Mouse (Mus musculus): Measurements from ENCODE around the gene Map2k5. TPM values are rescaled to one million over a fixed set of nuclear protein-coding genes. Genes with fewer than 3 reads are reported as not detected.

The Map2k5 gene
- polyA plus RNA-seq, 1 experiment from 2014 or later = 27.3 TPM

DNA sequence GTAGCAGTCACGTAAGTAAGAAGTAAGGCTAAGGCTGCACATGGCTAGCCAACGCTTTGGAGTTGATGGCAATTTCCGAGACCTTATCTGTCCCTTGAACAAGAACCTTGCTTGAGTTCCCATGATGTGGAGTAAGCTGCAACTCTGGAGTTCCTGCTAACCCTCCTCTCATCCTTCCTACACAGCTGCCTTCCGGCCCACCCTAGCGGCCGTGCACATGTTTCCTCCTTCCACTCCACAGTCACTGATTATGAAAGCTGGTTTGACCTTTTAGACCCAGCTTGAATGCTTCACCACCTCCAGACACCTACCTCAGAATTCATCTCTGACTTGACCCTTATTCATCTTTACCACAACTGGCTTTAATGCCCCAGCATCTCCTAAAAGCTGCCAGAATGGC lies 82.9 kb downstream of the Map2k5 start:
- H3K4me2 ChIP-seq (ENCODE audit: low read depth, low read length) = no peak overlapping the region
- H3K27ac ChIP-seq (ENCODE audit: low read length) = no peak overlapping the region
- ATAC-seq (ENCODE audit: low read depth) = no peak
- no peak overlapping the region for H3K4me3 ChIP-seq (ENCODE audit: low read length)
- H3K4me1 ChIP-seq (replicated peaks; ENCODE audit: control insufficient read depth, insufficient read depth, low read length) = peaks cover 3% of the 10 kb centered on the region; the same call in 1 of the 2 replicates
- H3K9me3 ChIP-seq (ENCODE audit: control insufficient read depth, low read length) = no peaks in the 10 kb centered on the region
- H3K9ac ChIP-seq (ENCODE audit: low read length) = no peak overlapping the region
- H3K27me3 ChIP-seq (ENCODE audit: control insufficient read depth, insufficient read depth, low read depth, low read length) = no peaks in the 10 kb centered on the region
- 69% methylated on average over 6 of the region's 6 CpGs for WGBS
- H3K36me3 ChIP-seq (ENCODE audit: control insufficient read depth, insufficient read depth, low read length) = no peaks in the 10 kb centered on the region

DNA sequence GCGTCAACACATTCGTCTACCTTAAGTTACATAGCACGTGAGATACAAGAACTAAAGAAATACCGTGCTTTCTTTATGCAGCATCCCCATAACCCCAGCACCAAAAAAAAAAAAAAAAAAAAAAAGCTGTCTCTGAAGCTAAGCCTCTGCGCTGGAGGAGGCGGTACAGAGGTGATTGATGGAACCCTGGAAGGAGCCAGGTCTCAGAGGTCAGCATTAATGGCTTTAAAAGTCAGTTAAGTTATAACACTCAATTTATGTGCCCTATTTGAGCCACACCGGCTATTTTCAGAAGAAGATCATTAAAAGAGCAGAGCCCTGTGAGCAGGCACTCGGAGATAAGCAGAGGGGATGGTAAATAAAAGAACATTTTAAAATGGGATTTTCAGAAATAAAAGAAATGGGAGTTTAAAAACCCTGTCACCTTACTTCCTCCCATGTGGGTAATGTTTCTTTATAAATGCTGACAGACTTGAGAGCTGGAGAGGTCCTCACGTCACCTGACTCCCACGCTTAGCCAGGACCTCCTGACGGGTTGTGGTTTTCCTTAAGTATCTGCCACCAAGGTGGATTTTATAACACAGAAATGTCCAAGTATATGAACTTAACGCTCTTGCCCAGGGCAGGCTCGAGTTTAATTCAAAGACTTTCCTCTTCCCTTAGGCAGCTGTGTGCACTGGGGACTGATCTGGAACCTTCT lies 83.8 kb downstream of the Map2k5 start:
- H3K27ac ChIP-seq (ENCODE audit: low read length) = no peak overlapping the region
- peaks cover 3% of the 10 kb centered on the region; the same call in 1 of the 2 replicates for H3K36me3 ChIP-seq (ENCODE audit: control insufficient read depth, insufficient read depth, low read length)
- H3K4me2 ChIP-seq (ENCODE audit: low read depth, low read length) = no peak overlapping the region
- no peaks in the 10 kb centered on the region for H3K27me3 ChIP-seq (ENCODE audit: control insufficient read depth, insufficient read depth, low read depth, low read length)
- no peak overlapping the region for H3K9ac ChIP-seq (ENCODE audit: low read length)
- no peak overlapping the region for H3K4me3 ChIP-seq (ENCODE audit: low read length)
- peak; percentile 54; the same call in 1 of the 2 replicates for ATAC-seq (ENCODE audit: low read depth)
- H3K4me1 ChIP-seq (replicated peaks; ENCODE audit: control insufficient read depth, insufficient read depth, low read length) = peaks cover 3% of the 10 kb centered on the region; the same call in 1 of the 2 replicates
- H3K9me3 ChIP-seq (ENCODE audit: control insufficient read depth, low read length) = no peaks in the 10 kb centered on the region
- WGBS = 28% methylated on average over 13 of the region's 13 CpGs

DNA sequence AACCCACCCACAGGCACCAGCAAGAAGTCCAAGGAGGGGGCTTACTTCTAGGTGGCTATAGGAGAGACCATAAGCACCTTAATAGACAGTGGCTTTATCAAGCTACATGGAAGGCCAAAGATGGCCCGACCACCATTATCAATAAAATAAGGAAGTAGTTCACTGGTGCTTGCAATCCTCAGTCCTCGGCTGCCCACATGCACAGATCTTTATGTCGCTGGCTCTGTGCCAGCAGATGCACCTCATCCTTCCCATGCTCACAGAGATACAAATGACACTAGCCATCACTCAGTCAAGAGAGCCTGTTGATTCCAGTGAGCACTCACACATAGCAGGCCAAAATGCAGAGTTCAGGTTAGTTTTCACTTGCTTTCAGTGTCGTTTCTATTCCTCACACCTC lies 89.0 kb downstream of the Map2k5 start:
- H3K27ac ChIP-seq (ENCODE audit: low read length) = no peak overlapping the region
- no peaks in the 10 kb centered on the region for H3K9me3 ChIP-seq (ENCODE audit: control insufficient read depth, low read length)
- H3K36me3 ChIP-seq (ENCODE audit: control insufficient read depth, insufficient read depth, low read length) = peaks cover 3% of the 10 kb centered on the region; the same call in 1 of the 2 replicates
- no peak for ATAC-seq (ENCODE audit: low read depth)
- 78% methylated on average over 4 of the region's 4 CpGs for WGBS
- H3K4me2 ChIP-seq (ENCODE audit: low read depth, low read length) = no peak overlapping the region
- H3K9ac ChIP-seq (ENCODE audit: low read length) = no peak overlapping the region
- no peak overlapping the region for H3K4me3 ChIP-seq (ENCODE audit: low read length)
- H3K4me1 ChIP-seq (replicated peaks; ENCODE audit: control insufficient read depth, insufficient read depth, low read length) = no peaks in the 10 kb centered on the region; the same call in 1 of the 2 replicates
- no peaks in the 10 kb centered on the region for H3K27me3 ChIP-seq (ENCODE audit: control insufficient read depth, insufficient read depth, low read depth, low read length)

DNA sequence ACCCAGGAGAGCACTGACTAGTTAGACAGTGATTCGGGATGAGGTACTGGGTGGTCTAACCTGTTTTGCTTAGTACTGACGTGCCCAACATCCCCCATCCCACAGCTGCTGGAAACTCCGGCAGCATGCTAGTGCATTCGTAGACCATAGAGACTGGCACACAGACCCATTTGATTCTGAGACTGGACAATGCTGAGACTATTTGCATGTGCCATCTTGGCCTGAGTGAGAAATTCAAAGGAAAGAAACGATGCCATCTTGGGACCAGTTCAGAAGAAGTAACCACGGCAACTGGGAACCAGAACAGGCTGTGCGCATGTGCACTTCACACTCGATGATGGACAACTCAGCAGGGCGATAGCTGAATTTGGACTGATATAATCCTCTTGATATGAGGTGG lies 93.3 kb downstream of the Map2k5 start:
- Histone ChIP-seq H3K4me1 (replicated peaks; ENCODE audit: control insufficient read depth, insufficient read depth, low read length) (no peaks in the 10 kb centered on the region), H3K4me2 (ENCODE audit: low read depth, low read length) (no peak overlapping the region), H3K9ac (ENCODE audit: low read length) (no peak overlapping the region), H3K36me3 (ENCODE audit: control insufficient read depth, insufficient read depth, low read length) (peaks cover 8% of the 10 kb centered on the region; the same call in 1 of the 2 replicates), H3K27me3 (ENCODE audit: control insufficient read depth, insufficient read depth, low read depth, low read length) (no peaks in the 10 kb centered on the region), H3K4me3 (ENCODE audit: low read length) (no peak overlapping the region), H3K27ac (ENCODE audit: low read length) (no peak overlapping the region), H3K9me3 (ENCODE audit: control insufficient read depth, low read length) (no peaks in the 10 kb centered on the region; the same call in 1 of the 2 replicates)
- 89% methylated on average over 9 of the region's 9 CpGs for WGBS
- no peak for ATAC-seq (ENCODE audit: low read depth)

DNA sequence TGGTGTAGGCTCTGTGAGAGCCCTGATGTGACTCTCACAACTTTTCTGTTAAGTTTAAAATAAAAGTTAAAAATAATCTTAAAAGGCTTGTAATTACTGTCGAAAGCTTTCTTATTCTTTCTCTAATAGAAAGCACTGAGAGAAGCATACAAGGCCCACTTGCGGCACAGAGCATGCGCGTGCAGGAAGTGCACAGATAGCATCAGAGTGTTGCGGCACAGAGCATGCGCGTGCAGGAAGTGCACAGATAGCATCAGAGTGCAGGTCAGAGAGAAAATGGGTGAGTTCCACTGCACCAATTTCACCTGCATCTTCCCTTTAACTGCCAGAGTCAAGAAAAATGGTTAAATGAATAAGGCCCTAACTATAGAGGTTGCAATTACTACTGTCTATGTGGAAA lies 95.7 kb downstream of the Map2k5 start:
- ATAC-seq (ENCODE audit: low read depth) = no peak
- Histone ChIP-seq H3K9me3 (ENCODE audit: control insufficient read depth, low read length) (no peaks in the 10 kb centered on the region; the same call in 1 of the 2 replicates), H3K9ac (ENCODE audit: low read length) (no peak overlapping the region), H3K27me3 (ENCODE audit: control insufficient read depth, insufficient read depth, low read depth, low read length) (no peaks in the 10 kb centered on the region), H3K4me2 (ENCODE audit: low read depth, low read length) (no peak overlapping the region), H3K4me3 (ENCODE audit: low read length) (no peak overlapping the region), H3K4me1 (replicated peaks; ENCODE audit: control insufficient read depth, insufficient read depth, low read length) (no peaks in the 10 kb centered on the region), H3K27ac (ENCODE audit: low read length) (no peak overlapping the region), H3K36me3 (ENCODE audit: control insufficient read depth, insufficient read depth, low read length) (peaks cover 7% of the 10 kb centered on the region; the same call in 1 of the 2 replicates)
- 96% methylated on average over 7 of the region's 7 CpGs for WGBS

DNA sequence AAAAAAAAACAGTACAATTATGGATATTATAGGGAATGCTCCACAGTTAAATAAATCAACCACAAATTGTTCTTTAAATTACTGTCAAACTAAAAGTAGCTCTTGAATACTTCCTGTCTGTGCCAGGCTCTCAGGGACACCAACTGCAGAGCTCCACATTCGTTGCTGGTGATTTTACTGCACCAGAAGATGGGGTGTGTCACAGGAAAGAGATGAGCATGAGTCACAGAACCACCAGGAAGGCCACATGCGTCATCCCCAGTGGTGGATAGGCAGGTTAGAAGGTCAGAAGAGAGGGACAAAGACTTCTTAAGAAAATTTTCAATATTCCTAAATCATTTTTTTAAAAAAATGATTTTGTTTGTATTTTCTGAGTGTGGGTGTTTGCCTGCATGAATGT lies 96.6 kb downstream of the Map2k5 start:
- no peak overlapping the region for H3K4me2 ChIP-seq (ENCODE audit: low read depth, low read length)
- H3K4me1 ChIP-seq (replicated peaks; ENCODE audit: control insufficient read depth, insufficient read depth, low read length) = no peaks in the 10 kb centered on the region
- H3K27me3 ChIP-seq (ENCODE audit: control insufficient read depth, insufficient read depth, low read depth, low read length) = no peaks in the 10 kb centered on the region
- no peak overlapping the region for H3K4me3 ChIP-seq (ENCODE audit: low read length)
- H3K27ac ChIP-seq (ENCODE audit: low read length) = no peak overlapping the region
- peaks cover 7% of the 10 kb centered on the region; the same call in 1 of the 2 replicates for H3K36me3 ChIP-seq (ENCODE audit: control insufficient read depth, insufficient read depth, low read length)
- ATAC-seq (ENCODE audit: low read depth) = no peak
- WGBS = 64% methylated on average over 2 of the region's 2 CpGs
- H3K9me3 ChIP-seq (ENCODE audit: control insufficient read depth, low read length) = no peaks in the 10 kb centered on the region; the same call in 1 of the 2 replicates
- no peak overlapping the region for H3K9ac ChIP-seq (ENCODE audit: low read length)

DNA sequence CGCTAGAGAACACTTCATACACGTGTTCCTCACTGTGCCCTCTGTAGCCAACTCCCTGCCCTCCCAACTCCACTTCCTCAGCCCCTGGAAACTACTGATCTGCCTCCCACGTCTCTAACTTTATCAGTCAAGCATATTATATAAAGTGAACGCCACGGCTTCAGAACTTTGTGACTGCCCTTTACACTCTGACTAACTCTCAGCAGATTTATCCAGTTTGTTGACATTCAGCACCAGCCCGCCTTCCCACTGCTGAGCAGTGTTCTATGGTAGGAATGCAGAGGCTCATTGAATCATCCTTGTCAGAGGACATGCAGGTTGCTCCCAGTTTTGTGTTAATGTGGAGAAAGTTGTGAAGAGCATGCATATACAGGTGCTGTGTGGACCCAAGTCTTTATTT lies 103.9 kb downstream of the Map2k5 start:
- no peaks in the 10 kb centered on the region for H3K36me3 ChIP-seq (ENCODE audit: control insufficient read depth, insufficient read depth, low read length)
- H3K9ac ChIP-seq (ENCODE audit: low read length) = no peak overlapping the region
- ATAC-seq (ENCODE audit: low read depth) = no peak
- WGBS = 39% methylated on average over 6 of the region's 6 CpGs
- H3K27ac ChIP-seq (ENCODE audit: low read length) = no peak overlapping the region
- no peak overlapping the region for H3K4me2 ChIP-seq (ENCODE audit: low read depth, low read length)
- H3K27me3 ChIP-seq (ENCODE audit: control insufficient read depth, insufficient read depth, low read depth, low read length) = no peaks in the 10 kb centered on the region
- H3K4me3 ChIP-seq (ENCODE audit: low read length) = no peak overlapping the region
- H3K4me1 ChIP-seq (replicated peaks; ENCODE audit: control insufficient read depth, insufficient read depth, low read length) = no peaks in the 10 kb centered on the region
- no peaks in the 10 kb centered on the region for H3K9me3 ChIP-seq (ENCODE audit: control insufficient read depth, low read length)

DNA sequence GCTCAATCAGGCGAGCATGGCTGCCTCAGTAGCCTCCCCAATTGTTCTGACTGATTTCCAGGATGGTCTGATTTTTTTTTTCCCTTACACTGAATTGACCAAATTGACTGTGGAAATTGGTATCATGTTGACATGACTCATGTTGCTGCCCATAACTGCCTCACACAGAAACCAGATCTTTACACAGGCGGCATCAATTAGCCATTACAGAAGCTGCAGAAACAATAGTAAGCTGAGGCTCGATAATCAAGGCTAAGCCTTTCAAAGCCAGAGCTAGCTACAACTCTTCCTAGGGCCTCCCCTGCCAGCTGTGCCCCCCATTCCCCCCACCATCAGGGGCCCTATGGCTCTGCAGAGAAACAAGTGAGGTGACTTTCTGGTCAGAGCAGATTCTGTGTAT lies 107.9 kb downstream of the Map2k5 start:
- 65% methylated on average over 3 of the region's 3 CpGs for WGBS
- no peak overlapping the region for H3K4me2 ChIP-seq (ENCODE audit: low read depth, low read length)
- no peaks in the 10 kb centered on the region for H3K9me3 ChIP-seq (ENCODE audit: control insufficient read depth, low read length)
- no peak for ATAC-seq (ENCODE audit: low read depth)
- no peak overlapping the region for H3K4me3 ChIP-seq (ENCODE audit: low read length)
- no peaks in the 10 kb centered on the region for H3K27me3 ChIP-seq (ENCODE audit: control insufficient read depth, insufficient read depth, low read depth, low read length)
- H3K4me1 ChIP-seq (replicated peaks; ENCODE audit: control insufficient read depth, insufficient read depth, low read length) = no peaks in the 10 kb centered on the region
- H3K36me3 ChIP-seq (ENCODE audit: control insufficient read depth, insufficient read depth, low read length) = no peaks in the 10 kb centered on the region
- no peak overlapping the region for H3K27ac ChIP-seq (ENCODE audit: low read length)
- no peak overlapping the region for H3K9ac ChIP-seq (ENCODE audit: low read length)

DNA sequence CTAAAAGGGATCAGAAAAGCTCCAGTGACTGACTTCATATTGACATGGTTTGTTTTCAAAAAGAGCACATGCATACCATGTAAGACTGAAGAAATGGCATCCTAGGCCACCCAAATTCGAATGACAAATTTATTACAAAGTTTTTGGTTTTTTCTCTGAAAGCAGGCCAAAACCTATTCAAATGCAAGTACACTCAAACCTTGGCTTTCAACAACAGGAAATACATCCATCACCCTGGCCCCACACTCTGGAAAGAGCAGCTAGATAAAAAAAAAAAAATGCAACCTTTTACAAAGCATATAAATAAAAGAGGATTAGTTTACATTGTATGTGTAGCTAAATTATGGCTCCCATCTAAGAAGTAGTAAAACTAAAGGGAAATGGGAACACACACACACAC lies 114.5 kb downstream of the Map2k5 start:
- no peaks in the 10 kb centered on the region for H3K36me3 ChIP-seq (ENCODE audit: control insufficient read depth, insufficient read depth, low read length)
- H3K9ac ChIP-seq (ENCODE audit: low read length) = no peak overlapping the region
- H3K27ac ChIP-seq (ENCODE audit: low read length) = no peak overlapping the region
- H3K4me2 ChIP-seq (ENCODE audit: low read depth, low read length) = no peak overlapping the region
- H3K4me3 ChIP-seq (ENCODE audit: low read length) = no peak overlapping the region
- ATAC-seq (ENCODE audit: low read depth) = no peak
- no peaks in the 10 kb centered on the region for H3K9me3 ChIP-seq (ENCODE audit: control insufficient read depth, low read length)
- H3K27me3 ChIP-seq (ENCODE audit: control insufficient read depth, insufficient read depth, low read depth, low read length) = no peaks in the 10 kb centered on the region
- H3K4me1 ChIP-seq (replicated peaks; ENCODE audit: control insufficient read depth, insufficient read depth, low read length) = peaks cover 2% of the 10 kb centered on the region; the same call in 1 of the 2 replicates
- 47% methylated on average over 1 of the region's 1 CpGs for WGBS

Measured in lung, embryonic 16.5 days (tissue).